Mouse (Mus musculus): Measurements from ENCODE around the gene Tjp2. TPM values are rescaled to one million over a fixed set of nuclear protein-coding genes. Genes with fewer than 3 reads are reported as not detected.

Tjp2 gene
- polyA plus RNA-seq (2014; fragmentation: Illumina TruSeq; extraction: RNeasy Lipid Tissue Mini Kit (QIAGEN cat#74804); ENCODE audit: low read depth, low replicate concordance): 10.2 TPM

DNA sequence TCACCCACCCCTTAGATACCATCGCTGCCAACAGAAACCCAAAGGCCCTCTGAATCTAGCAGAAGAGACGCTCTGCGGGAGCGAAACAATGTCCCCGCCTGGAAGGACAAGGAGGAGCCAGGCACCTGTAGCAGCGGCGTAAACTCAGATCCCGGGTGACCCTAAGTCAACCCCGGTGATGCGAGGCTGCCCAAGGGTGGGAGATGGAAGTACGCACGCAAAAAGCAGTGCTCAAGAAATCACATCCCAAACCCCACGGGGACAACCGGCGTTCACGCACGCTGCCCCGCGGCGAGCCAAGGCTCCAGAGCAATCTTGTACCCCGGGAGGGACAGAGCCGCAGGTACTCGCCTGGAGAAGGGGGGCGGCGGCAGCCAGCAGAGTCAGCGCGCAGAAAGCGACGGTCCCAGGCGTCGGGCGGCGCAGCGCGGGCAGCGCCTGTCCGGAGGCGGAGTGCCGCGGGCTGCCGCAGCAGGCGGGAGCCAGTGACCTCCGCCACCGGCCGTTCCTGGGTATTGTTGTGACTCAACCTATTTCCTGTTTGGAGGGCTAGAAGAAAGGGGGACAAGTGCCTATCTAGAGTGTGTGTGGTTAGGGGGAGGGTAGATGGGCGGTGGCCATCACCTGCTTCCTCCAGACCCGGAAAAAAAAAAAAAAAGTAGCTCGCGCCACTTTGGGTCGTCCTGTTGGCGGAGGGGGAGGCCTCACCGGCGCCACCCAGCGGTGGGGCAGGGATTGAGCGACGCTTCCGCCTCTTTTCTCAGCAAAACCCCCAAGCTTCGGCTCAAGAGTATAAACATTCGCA is at the start of gene Tjp2:
Tjp2 (minus strand) TSS at position 531 of the 805 bp plus-strand sequence.

Other genes starting within 250 kb of the Tjp2 start
- gene Fam189a2, start 194.0 kb downstream of the Tjp2 start, polyA plus RNA-seq (2014; fragmentation: Illumina TruSeq; extraction: RNeasy Lipid Tissue Mini Kit (QIAGEN cat#74804); ENCODE audit: low read depth, low replicate concordance): 1.6 TPM
- gene Fxn, start 55.6 kb upstream of the Tjp2 start, polyA plus RNA-seq (2014; fragmentation: Illumina TruSeq; extraction: RNeasy Lipid Tissue Mini Kit (QIAGEN cat#74804); ENCODE audit: low read depth, low replicate concordance): 0.89 TPM

All from kidney, adult 10 weeks (tissue).